Mouse (Mus musculus) cerebellum, adult 9-10 months (tissue): ENCODE measurements at regions not wholly inside any gene's neighbourhood (a gene's known extent, or its start where the extent isn't known, plus 50 kb on each side); places are given as distances from the start of the nearest gene placed in this dataset.

Experiments
- DNase-seq: peaks from one replicate; pipeline ENCODE4 v3.0.0; 2022

DNA sequence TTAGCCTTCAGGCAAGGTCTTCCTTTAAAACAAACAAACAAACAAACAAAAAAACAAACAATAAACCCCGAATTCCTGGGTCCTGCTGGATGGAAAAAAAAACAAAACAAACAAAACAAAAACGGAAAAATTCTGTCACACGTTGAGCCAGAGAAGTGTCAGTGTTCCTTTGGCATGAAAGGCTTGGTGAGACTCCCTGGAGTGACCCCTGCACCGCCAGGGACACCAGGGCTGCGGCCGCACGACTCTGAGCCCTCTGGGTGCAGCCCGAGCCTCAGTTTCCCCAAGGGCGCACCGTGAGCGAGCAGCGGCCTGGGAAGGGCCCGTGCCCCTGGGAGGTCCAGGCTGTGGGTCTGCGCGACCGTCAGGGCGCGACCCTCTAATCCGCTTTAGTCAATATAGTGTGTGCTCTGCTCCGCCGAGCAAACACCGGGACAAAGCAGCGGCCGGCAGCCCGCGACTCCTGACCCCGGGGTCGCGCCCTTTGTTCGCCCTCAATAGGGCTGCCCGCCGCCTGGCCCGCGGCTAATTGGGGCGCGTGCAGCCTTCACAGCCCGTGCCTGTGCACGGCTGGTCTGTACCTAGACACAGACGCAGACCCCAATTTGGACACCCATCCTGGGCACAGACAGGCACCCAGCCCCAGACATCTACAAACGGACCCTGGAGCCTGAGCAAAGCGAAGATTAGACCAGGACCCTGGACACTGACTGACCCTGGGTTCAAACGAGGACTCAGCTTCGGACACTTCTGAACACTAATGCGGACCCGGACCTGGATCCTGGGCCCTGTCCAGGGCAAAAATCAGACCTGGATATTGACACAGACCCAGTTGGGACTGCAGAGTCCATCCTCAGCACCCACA, 74.0 kb upstream of the Ppara start:
- DNase-seq = peak; percentile 51

DNA sequence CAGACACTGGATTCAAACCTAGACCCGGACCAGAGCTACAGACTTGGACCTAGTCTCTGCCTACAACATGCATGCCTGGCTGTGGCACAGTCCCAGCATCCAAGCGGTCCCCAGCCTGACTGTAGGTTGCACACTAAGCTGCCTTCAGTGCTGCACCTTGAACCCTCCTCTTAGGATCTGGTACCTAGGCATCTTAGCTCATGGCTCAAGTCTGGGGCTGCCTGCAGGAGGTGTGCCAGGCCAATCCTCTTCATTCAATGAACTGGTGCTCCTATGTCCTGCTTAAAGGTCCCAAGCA, 73.4 kb upstream of the Ppara start:
- no peak for DNase-seq

GRCm38 (mm10) chr15:85661771-85662170, 73.0 kb upstream of the Ppara start:
- DNase-seq = no peak

- no peak for DNase-seq
Observed at GRCm38 (mm10) chr15:85662271-85662670, 72.5 kb upstream of the Ppara start.

- no peak for DNase-seq
Observed at GRCm38 (mm10) chr15:85662673-85663072, 72.1 kb upstream of the Ppara start.

DNA sequence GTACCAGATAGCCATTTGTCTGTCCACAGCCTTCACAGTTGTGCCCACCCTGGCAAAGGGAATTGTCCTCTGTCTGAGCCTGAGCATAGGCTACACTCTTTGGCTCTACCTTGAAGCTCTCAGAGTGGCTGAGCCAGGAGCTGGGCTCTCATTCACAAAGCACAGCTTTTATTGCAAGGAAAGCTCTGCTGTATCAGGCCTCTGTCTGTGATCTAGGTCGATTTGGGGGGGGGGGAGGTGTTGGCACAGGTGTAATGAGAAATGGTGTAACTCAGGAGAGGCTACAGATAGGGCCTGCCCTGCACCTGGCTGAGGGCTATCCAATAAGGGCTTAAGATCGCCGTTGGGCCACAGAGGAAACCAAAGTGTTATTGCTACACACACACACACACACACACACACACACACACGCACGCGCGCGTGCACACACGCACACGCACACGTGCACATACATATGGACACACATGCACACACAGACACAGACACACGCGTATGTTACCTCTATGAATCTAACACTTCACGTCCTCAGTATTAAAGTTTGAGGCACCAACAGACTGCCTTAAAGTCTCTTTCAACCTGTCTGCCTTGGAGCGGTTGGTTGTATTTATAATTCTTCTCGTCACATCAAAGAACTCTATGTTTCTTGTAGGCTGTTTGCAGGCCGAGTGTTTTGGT, 70.9 kb upstream of the Ppara start:
- peak; percentile 60 for DNase-seq

DNA sequence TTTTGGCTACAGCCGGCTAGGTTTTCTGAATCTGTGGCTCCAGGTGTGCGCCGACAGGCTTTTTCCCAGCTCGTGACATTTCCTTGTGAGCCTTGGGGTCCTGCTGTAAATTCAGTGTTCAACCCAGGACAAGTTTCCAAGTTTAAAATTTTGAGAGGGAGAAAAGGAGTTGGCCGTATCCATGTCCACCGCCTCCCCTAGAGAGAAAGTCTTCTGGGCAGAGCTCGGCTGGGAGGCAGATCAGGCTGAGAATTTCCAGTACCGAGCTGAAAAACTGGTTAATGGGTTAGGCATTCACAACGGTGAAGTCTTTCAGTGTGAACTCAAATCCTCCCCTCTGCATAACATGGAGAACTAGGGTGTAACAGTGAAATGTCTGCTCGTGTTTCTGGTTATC, 70.4 kb upstream of the Ppara start:
- DNase-seq = peak; percentile 66

DNA sequence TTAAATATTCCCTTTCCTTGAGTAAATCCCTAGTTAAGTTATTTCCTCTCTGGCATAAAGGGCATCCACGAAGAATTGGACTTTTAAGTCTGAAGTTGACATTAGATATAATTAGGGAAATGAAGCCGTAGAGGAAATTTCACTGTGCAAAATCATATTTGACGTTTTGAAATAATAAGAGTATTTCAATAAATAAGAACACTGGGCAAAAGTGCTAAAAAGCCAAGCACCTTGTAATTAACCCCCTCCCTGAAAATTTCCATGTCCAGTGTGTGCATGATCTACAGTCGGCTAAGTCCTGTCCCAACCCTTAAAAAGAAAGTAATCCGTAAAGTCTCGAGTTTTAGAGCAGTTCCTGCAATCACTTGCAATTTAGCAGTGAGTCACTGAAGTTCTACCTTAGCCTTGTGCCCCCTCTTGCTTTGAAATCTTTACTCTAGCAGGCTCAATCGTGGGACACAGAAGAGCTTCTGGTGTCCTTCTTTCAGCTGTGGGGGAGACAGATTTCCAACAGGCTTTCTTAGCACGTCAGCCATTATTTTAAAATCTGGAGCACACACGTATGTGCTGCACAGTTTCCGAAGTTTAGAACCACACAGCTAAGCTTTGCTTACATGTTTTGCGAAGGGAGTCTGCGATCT, 69.5 kb upstream of the Ppara start:
- no peak for DNase-seq

DNA sequence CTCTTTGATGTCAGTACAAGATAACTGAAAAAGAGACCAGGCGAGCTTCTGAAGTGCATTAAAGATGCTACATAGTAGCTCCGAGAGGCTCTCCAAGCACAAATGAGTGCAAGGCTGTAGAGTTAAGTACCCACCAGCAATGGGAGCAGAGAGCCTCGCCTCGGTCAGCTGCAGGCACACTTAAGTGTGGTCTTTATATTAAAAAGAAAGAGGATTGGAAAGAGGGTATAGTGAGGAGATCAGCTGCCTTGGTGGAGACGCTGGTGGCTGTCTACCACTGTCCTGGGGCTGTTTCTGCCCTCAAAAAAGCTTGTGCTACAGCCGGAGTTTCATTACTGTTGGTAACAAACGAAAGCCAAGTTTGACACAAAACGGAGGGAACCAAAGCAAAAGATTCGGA, 68.3 kb upstream of the Ppara start:
- DNase-seq = no peak

GRCm38 (mm10) chr15:85667381-85667791, 67.4 kb upstream of the Ppara start:
- DNase-seq = peak; percentile 79

DNA sequence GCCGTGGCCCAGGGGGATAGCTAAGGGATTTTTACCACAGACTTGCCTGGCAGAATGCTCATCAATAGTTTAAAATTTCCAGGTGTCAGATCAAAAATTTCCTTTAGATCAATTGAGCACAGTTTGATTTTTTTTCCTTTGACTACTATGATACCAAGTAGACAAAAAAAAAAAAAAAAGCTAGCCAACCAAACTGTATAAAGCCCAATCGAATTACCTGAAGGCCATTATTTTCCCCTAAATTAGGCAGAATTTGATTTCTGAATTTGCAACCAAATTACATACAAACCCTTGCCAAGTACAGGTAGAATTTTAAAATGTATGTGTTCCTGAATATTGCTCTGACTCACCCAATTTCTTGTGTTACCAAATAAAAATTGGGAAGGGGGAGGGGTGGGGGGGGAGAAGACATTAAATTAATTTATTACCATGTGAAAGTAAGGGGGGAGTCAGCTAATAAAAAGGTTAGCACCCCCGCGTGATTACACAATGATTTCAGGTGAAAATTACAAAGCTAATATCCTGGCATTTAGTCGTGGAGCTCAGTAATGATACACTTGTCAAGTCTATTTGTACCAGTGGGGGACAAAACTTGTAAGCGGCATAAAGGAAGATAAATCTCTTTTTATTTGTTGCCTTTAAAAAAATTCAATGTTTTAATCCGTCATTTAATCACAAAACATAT, 66.7 kb upstream of the Ppara start:
- peak; percentile 62 for DNase-seq

DNA sequence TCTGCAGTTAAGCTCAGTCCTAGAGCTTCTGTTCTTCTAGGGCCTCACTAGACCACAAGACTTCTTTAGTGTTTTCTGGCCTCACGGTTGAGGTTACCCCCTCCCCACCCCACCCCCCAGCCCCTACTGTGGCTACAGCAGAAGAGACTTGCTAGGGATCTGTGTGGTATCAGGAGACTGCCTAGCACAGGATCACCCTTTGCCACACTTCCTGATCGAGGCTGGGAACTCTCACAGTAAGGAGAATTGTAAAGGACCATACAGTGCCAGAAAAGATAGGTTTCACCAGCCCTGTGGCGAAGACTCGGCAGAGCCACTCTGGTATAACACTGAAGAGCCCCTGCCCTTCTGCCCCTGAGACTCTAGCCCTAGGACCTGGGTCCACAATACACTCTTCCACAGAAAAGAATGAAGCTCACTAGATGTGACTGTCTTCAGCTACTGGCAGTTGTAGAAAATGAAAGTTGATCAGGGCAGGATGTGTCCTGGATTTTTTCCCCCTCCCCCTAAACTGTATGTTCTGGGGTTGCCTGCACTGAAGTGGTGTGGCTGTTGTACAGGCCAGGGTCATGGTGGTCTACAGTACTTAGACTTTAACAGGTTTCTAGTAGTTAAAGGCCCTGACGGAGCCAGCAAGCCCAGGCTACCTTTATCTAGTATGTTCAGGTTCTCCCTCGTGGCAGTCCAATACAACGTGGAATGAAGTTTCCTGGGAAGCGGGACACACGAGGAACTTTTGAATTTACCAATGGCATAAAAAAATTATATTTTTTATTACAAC, 65.7 kb upstream of the Ppara start:
- no peak for DNase-seq

- DNase-seq = peak; percentile 94
Observed at GRCm38 (mm10) chr15:85669652-85670175, 65.1 kb upstream of the Ppara start.

- DNase-seq = peak; percentile 86
Observed at GRCm38 (mm10) chr15:85670176-85670788, 64.5 kb upstream of the Ppara start.

DNA sequence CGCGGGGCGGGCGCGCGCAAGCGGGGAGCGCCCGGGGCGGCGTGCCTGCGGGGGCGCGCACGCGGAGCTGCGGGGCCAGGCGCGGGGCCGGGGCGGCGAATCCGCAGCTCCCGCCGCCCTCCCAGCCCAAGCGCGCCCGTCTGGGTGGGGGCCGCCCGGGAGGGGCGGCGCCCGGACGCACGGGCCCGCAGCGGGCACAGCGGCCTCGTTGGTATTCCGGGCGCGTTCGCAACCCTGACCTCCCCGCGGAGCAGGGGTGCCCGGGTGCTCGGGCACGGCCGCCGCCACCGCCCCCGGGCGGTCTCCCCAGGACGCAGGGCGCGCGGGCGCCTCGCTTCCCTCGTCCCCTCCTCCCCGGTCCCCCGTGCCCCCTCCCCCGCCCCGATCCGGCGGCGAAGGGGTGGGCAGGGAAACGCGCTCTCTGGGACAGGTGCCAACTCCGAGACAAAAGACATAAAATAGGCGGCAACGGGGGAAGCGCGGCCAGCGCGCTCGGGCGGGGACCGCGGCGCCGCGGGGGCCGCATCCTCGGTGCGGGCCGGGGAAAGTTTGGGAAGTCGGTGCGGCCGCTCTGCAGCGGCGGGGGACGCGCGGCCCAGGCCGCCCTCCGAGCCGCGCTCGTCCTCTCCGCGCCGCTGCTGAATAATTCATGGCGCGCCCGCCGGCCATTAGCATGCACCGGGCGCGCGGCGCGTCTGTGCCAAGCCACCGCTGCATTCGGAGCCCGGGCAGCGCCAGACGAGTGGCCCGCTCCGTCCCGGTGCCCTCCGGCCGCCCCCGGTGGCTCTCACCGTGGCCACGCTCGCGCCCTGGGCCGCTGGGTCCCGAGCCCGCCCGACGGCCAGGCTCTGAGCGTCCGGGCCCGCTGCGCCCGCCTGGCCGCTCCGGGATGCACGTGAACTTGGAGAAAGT, 63.7 kb upstream of the Ppara start:
- peak; percentile 87 for DNase-seq

- peak; percentile 73 for DNase-seq
Observed at GRCm38 (mm10) chr15:85671701-85672191, 63.0 kb upstream of the Ppara start.

DNA sequence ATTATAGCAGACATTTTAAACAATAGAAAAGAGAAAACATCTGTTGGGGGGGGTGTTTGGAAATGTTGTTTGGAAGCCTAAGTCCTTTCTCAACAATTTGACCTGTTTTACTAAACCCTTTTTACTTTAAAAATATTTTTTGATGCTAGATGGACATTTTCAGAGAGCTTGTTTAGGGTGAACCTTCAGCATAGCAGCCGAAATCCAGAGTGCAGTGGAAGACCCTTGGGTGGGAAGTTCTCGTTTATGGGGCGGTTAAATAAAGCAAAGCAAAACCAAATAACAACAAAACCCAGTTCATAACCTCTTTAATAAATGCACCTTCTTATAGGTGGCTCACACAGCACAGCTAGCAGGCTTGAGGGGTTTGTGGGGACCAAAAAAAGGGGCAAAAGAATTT, 62.4 kb upstream of the Ppara start:
- no peak for DNase-seq

DNA sequence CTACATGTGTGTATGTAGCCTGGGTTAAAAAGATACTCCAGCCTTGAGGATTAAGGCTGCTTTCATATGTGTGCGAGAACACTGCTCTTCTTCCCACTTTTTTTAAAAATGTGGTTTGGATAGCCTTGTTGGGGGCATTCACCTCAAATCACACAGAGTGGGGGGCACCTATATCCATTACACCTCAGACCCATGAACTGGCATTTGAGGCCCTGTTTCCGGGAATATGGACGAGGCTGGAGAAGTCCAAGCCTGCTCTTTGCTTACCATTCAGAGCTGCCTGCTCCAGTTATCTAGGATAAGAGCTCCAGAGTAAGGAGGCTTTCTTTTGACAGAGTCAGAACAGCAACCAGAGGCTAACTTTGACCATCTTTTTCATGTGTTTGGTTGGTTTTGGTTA, 61.9 kb upstream of the Ppara start:
- no peak for DNase-seq

DNA sequence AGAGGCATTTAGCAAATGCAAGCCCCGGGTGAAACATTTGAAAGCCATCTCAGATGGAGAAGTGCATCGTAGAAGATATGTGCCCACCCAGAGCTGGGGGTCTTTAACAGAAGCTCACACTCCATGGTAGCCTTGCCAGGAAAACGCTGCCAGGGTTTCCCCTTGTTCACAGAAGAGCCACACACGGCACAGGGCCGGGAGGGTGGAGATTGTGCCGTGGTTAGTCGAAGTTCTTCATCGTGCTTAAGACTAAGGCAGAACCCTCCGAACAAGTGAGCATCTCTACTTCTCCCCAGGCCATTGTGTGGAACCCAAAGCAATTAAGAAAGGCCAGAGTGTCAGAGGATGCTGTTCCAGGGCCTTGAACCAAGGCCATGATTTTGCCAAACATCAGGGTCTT, 61.3 kb upstream of the Ppara start:
- no peak for DNase-seq

GRCm38 (mm10) chr15:85674191-85674984, 60.4 kb upstream of the Ppara start:
- no peak for DNase-seq
